Mouse (Mus musculus): ENCODE results near the gene Plagl1. TPM values are rescaled to one million over a fixed set of nuclear protein-coding genes. Genes with fewer than 3 reads are reported as not detected.
A peak's percentile ranks its signal among the peaks of the same experiment; 100 is the strongest.

Gene Plagl1
- total and polyA plus RNA-seq, 2 experiments from 2014 or later, result 66.0 to 560 TPM

DNA sequence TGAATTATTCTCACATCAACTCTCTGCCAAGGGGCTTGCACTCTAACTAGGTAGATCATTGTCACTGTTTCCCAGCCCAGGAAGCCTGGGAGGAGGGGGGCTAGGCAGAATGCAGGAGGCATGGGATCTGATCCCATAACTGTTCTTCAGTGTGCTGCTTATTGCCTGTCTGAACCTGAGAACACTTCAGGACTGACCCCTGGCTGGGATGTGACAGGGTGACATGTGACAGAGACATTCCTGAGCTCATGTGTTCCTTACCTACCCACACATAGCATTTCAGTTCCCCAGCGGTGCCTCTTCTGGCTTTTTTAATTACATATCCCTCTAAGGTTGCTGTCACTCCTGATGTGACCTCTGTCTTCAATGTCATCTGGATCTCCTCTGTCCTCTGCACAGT, 49.5 kb downstream of the Plagl1 start:
- H3K4me2 ChIP-seq (ENCODE audit: low read depth, low read length), result no peak overlapping the region
- WGBS, result 31% methylated on average over 1 of the region's 1 CpGs
- ATAC-seq (ENCODE audit: insufficient read depth, low read depth), result peak; percentile 74

DNA sequence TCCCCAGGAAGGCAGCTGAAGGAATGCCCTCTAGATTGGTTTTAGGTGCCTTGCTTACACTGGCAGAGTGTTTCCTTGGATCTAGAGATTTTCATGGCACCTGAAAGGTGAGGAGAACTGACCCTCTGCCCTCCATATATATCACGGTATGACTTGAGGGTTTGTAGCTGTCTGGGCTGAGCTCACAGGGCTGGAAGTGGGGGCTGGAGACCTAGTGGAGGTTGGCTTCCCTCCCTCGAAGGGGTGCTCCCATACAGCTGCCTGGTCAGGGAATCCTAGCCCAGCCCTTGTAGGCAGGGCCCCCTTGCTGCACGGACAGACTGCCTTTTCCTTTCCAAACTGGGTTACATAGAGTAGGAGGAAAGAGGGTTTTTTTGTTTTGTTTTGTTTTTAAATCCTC, 52.5 kb downstream of the Plagl1 start:
- no peaks in the 10 kb centered on the region for H3K27me3 ChIP-seq (ENCODE audit: control insufficient read depth, insufficient read depth, low read length)
- H3K27ac ChIP-seq (ENCODE audit: low read depth), result peak overlapping the region; percentile 36
- H3K9ac ChIP-seq (replicated peaks; ENCODE audit: low read depth, low read length), result no peak overlapping the region
- H3K36me3 ChIP-seq (replicated peaks; ENCODE audit: control insufficient read depth, insufficient read depth, low read length), result peaks cover 12% of the 10 kb centered on the region
- H3K4me2 ChIP-seq (ENCODE audit: low read depth, low read length), result no peak overlapping the region
- DNase-seq (ENCODE audit: low spot score) (no peak), ATAC-seq (ENCODE audit: insufficient read depth, low read depth) (no peak)
- 35% methylated on average over 3 of the region's 3 CpGs for WGBS
- H3K4me1 ChIP-seq (ENCODE audit: control insufficient read depth, insufficient read depth), result peaks cover 33% of the 10 kb centered on the region
- H3K4me3 ChIP-seq (ENCODE audit: low read depth, low read length), result no peak overlapping the region
- no peak for TF ChIP-seq EP300 (IDR thresholded peaks at IDR 0.05; ENCODE audit: low read depth)
- TF ChIP-seq CTCF (IDR thresholded peaks at IDR 0.05; ENCODE audit: low read depth), result no peak
- no peaks in the 10 kb centered on the region for H3K9me3 ChIP-seq (replicated peaks; ENCODE audit: control insufficient read depth, low read length)

More for the DNA sequence above, 49.5 kb downstream of the Plagl1 start:
- H3K4me3 ChIP-seq (ENCODE audit: low read depth, low read length), result no peak overlapping the region
- peak overlapping the region; percentile 61 for H3K27ac ChIP-seq (ENCODE audit: low read depth)
- no peaks in the 10 kb centered on the region for H3K9me3 ChIP-seq (replicated peaks; ENCODE audit: control insufficient read depth, low read length)
- H3K4me1 ChIP-seq (ENCODE audit: control insufficient read depth, insufficient read depth), result peaks cover 24% of the 10 kb centered on the region
- no peak overlapping the region for H3K9ac ChIP-seq (replicated peaks; ENCODE audit: low read depth, low read length)
- no peak for DNase-seq (ENCODE audit: low spot score)
- H3K27me3 ChIP-seq (ENCODE audit: control insufficient read depth, insufficient read depth, low read length), result no peaks in the 10 kb centered on the region
- TF ChIP-seq CTCF (IDR thresholded peaks at IDR 0.05; ENCODE audit: low read depth), result no peak
- no peak for TF ChIP-seq EP300 (IDR thresholded peaks at IDR 0.05; ENCODE audit: low read depth)
- peaks cover 10% of the 10 kb centered on the region; the same call in 1 of the 2 replicates for H3K36me3 ChIP-seq (replicated peaks; ENCODE audit: control insufficient read depth, insufficient read depth, low read length)

DNA sequence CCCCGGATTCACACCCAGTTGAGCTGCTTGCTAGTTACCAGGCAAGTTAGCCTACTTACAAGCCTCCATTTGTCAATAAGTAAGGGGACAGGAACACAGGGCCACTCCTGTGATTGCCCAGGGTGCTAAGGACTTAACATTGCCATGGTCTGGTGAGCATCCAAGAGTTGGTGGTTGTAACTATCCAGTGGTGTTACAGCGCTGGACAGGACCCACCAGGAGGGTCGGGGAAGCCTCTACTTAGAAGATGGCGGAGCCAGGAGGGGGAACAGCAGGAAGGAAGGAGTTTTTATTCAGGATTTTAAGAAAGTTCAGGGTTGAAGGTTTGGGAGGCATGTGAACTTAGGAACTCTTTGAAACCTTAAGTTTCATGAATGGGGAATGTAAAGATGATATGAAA, 53.3 kb downstream of the Plagl1 start:
- ATAC-seq (ENCODE audit: insufficient read depth, low read depth) (no peak), DNase-seq (ENCODE audit: low spot score) (no peak)
- H3K4me2 ChIP-seq (ENCODE audit: low read depth, low read length), result no peak overlapping the region
- H3K27me3 ChIP-seq (ENCODE audit: control insufficient read depth, insufficient read depth, low read length), result no peaks in the 10 kb centered on the region
- TF ChIP-seq CTCF (IDR thresholded peaks at IDR 0.05; ENCODE audit: low read depth), result no peak
- TF ChIP-seq EP300 (IDR thresholded peaks at IDR 0.05; ENCODE audit: low read depth), result no peak
- WGBS, result 89% methylated on average over 4 of the region's 4 CpGs
- H3K36me3 ChIP-seq (replicated peaks; ENCODE audit: control insufficient read depth, insufficient read depth, low read length), result peaks cover 12% of the 10 kb centered on the region
- 0 out of 2 replicates have a peak overlapping the region, but pooled peaks have one; percentile 4 for H3K27ac ChIP-seq (ENCODE audit: low read depth)
- H3K4me3 ChIP-seq (ENCODE audit: low read depth, low read length), result no peak overlapping the region
- H3K9me3 ChIP-seq (replicated peaks; ENCODE audit: control insufficient read depth, low read length), result no peaks in the 10 kb centered on the region
- H3K4me1 ChIP-seq (ENCODE audit: control insufficient read depth, insufficient read depth), result peaks cover 38% of the 10 kb centered on the region
- H3K9ac ChIP-seq (replicated peaks; ENCODE audit: low read depth, low read length), result no peak overlapping the region

GRCm38 (mm10) chr10:13115030-13115429, 54.7 kb downstream of the Plagl1 start:
- H3K27ac ChIP-seq (ENCODE audit: low read depth), result 0 out of 2 replicates have a peak overlapping the region, but pooled peaks have one; percentile 26
- H3K4me1 ChIP-seq (ENCODE audit: control insufficient read depth, insufficient read depth), result peaks cover 30% of the 10 kb centered on the region
- TF ChIP-seq CTCF (IDR thresholded peaks at IDR 0.05; ENCODE audit: low read depth) (no peak), EP300 (IDR thresholded peaks at IDR 0.05; ENCODE audit: low read depth) (no peak)
- DNase-seq (ENCODE audit: low spot score), result no peak
- no peaks in the 10 kb centered on the region for H3K27me3 ChIP-seq (ENCODE audit: control insufficient read depth, insufficient read depth, low read length)
- peaks cover 12% of the 10 kb centered on the region for H3K36me3 ChIP-seq (replicated peaks; ENCODE audit: control insufficient read depth, insufficient read depth, low read length)
- no peak overlapping the region for H3K4me2 ChIP-seq (ENCODE audit: low read depth, low read length)
- 69% methylated on average over 4 of the region's 4 CpGs for WGBS
- H3K4me3 ChIP-seq (ENCODE audit: low read depth, low read length), result no peak overlapping the region
- H3K9me3 ChIP-seq (replicated peaks; ENCODE audit: control insufficient read depth, low read length), result no peaks in the 10 kb centered on the region
- no peak overlapping the region; the same call in 1 of the 2 replicates for H3K9ac ChIP-seq (replicated peaks; ENCODE audit: low read depth, low read length)
- no peak for ATAC-seq (ENCODE audit: insufficient read depth, low read depth)

- TF ChIP-seq EP300 (IDR thresholded peaks at IDR 0.05; ENCODE audit: low read depth) (0 out of 2 replicates have a peak, but pooled peaks have one; percentile 30), CTCF (IDR thresholded peaks at IDR 0.05; ENCODE audit: low read depth) (no peak)
- Histone ChIP-seq H3K9ac (replicated peaks; ENCODE audit: low read depth, low read length) (no peak overlapping the region), H3K9me3 (replicated peaks; ENCODE audit: control insufficient read depth, low read length) (no peaks in the 10 kb centered on the region), H3K27ac (ENCODE audit: low read depth) (peak overlapping the region; percentile 77), H3K4me1 (ENCODE audit: control insufficient read depth, insufficient read depth) (peaks cover 27% of the 10 kb centered on the region), H3K4me3 (ENCODE audit: low read depth, low read length) (no peak overlapping the region), H3K4me2 (ENCODE audit: low read depth, low read length) (no peak overlapping the region), H3K36me3 (replicated peaks; ENCODE audit: control insufficient read depth, insufficient read depth, low read length) (peaks cover 12% of the 10 kb centered on the region), H3K27me3 (ENCODE audit: control insufficient read depth, insufficient read depth, low read length) (no peaks in the 10 kb centered on the region)
- 23% methylated on average over 9 of the region's 9 CpGs for WGBS
- peak; percentile 86 for ATAC-seq (ENCODE audit: insufficient read depth, low read depth)
- DNase-seq (ENCODE audit: low spot score), result peak; percentile 72
Observed at GRCm38 (mm10) chr10:13116706-13117665, 56.7 kb downstream of the Plagl1 start.

Measured in heart, postnatal 0 days (tissue).